Mouse (Mus musculus) erythroblast, embryonic 14.5 days (primary cell): ENCODE measurements around the gene Pcsk5.

ENCODE experiments used
- GATA1 ChIP-seq: IDR thresholded peaks from 2 replicates; pipeline ENCODE4 v1.6.1; 2012; ENCODE audit warnings: low read length, inconsistent platforms, mixed read lengths
- TAL1 ChIP-seq: IDR thresholded peaks from 3 replicates; pipeline ENCODE4 v1.6.1; 2012; ENCODE audit warnings: low read length, inconsistent platforms, mixed read lengths

DNA sequence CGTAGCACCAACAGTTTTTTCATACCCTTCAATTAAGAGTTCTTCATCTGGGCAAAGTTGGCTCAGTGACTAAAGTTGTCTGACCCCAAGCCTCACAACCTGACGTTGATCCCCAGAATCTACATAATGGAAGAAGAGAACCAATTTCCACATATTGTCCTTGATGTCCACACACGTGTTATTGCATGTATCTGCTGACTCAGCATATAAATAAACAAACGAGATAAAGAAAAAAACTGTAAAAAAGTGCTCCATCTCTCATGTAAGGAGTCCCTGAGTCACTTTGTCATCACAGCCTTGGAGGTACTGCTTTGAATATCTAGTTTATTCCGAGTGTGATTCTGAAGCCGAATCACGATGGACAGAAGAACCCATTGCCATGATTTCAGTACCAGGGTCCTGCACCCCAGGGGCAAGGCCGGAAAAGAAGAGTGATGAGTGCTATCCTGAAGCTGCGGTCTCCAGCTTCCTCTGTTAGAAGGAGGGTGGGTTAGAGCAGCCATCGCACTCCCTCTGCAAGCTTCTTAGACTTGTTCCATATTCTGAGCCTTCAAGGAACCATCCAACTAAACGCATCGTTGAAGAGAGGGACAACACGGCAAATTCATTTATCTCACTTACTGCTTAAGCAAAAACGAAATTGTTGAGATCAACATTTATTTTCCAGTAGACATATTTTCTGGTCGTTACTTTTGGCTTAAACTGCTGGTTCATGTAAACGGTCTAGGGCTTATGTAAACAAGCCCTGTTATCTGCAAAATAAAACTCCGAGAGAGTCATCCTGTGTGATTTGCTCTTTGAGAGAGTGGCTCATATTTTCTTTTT lies 348.2 kb downstream of the Pcsk5 start:
- TF ChIP-seq GATA1 (no peak), TAL1 (no peak)
